Mouse (Mus musculus): ENCODE data around the gene Syn3. TPM values are rescaled to one million over a fixed set of nuclear protein-coding genes. Genes with fewer than 3 reads are reported as not detected.
"Not testable (repeated sequence)": the region's sequence is repeated elsewhere in the genome, so short reads cannot be mapped to it uniquely, and the experiment has no call there.

Syn3 gene
- polyA plus RNA-seq, 2 experiments = 0.11 to 0.14 TPM

- no peaks in the 10 kb centered on the region for H3K36me3 ChIP-seq (replicated peaks; ENCODE audit: control insufficient read depth, insufficient read depth, low read depth)
- H3K4me2 ChIP-seq (ENCODE audit: low read depth) = no peak overlapping the region
- no peaks in the 10 kb centered on the region for H3K27me3 ChIP-seq (ENCODE audit: control insufficient read depth, insufficient read depth, low read length)
- no peak overlapping the region for H3K4me3 ChIP-seq (ENCODE audit: insufficient read depth in 1 of 2, low read depth in 2 of 2, low read length in 2 of 2)
- 35% methylated on average over 2 of the region's 2 CpGs for WGBS (ENCODE audit: insufficient replicate concordance)
- no peaks in the 10 kb centered on the region for H3K4me1 ChIP-seq (replicated peaks; ENCODE audit: control insufficient read depth in 2 of 2, insufficient read depth in 2 of 2, low read length in 1 of 2)
- no peak for TF ChIP-seq CTCF (IDR thresholded peaks at IDR 0.05; ENCODE audit: low read depth)
- TF ChIP-seq EP300 (IDR thresholded peaks at IDR 0.05; ENCODE audit: low read depth) = no peak
- no peaks in the 10 kb centered on the region for H3K9me3 ChIP-seq (ENCODE audit: control insufficient read depth, low read length)
- ATAC-seq (ENCODE audit: insufficient read depth) (no peak), DNase-seq (ENCODE audit: low read depth in 3 of 3, low spot score in 3 of 3) (no peak)
- H3K9ac ChIP-seq (replicated peaks) = no peak overlapping the region
- no peak overlapping the region for H3K27ac ChIP-seq
Observed at GRCm38 (mm10) chr10:86445207-86445606, 53.5 kb downstream of the Syn3 start.

GRCm38 (mm10) chr10:86444665-86445064 lies 54.0 kb downstream of the Syn3 start:
- TF ChIP-seq EP300 (IDR thresholded peaks at IDR 0.05; ENCODE audit: low read depth) (no peak), CTCF (IDR thresholded peaks at IDR 0.05; ENCODE audit: low read depth) (no peak)
- no peaks in the 10 kb centered on the region for H3K27me3 ChIP-seq (ENCODE audit: control insufficient read depth, insufficient read depth, low read length)
- WGBS (ENCODE audit: insufficient replicate concordance) = 40% methylated on average over 3 of the region's 3 CpGs
- no peak overlapping the region for H3K4me3 ChIP-seq (ENCODE audit: insufficient read depth in 1 of 2, low read depth in 2 of 2, low read length in 2 of 2)
- ATAC-seq (ENCODE audit: insufficient read depth) = no peak
- no peaks in the 10 kb centered on the region for H3K36me3 ChIP-seq (replicated peaks; ENCODE audit: control insufficient read depth, insufficient read depth, low read depth)
- H3K4me1 ChIP-seq (replicated peaks; ENCODE audit: control insufficient read depth in 2 of 2, insufficient read depth in 2 of 2, low read length in 1 of 2) = no peaks in the 10 kb centered on the region
- H3K4me2 ChIP-seq (ENCODE audit: low read depth) = no peak overlapping the region
- no peak for DNase-seq (ENCODE audit: low read depth in 3 of 3, low spot score in 3 of 3)
- H3K27ac ChIP-seq = no peak overlapping the region
- H3K9me3 ChIP-seq (ENCODE audit: control insufficient read depth, low read length) = no peaks in the 10 kb centered on the region
- no peak overlapping the region for H3K9ac ChIP-seq (replicated peaks)

- ATAC-seq (ENCODE audit: insufficient read depth) (no peak), DNase-seq (ENCODE audit: low read depth in 3 of 3, low spot score in 3 of 3) (no peak)
- H3K4me1 ChIP-seq (replicated peaks; ENCODE audit: control insufficient read depth in 2 of 2, insufficient read depth in 2 of 2, low read length in 1 of 2) = no peaks in the 10 kb centered on the region
- H3K27ac ChIP-seq = no peak overlapping the region
- no peaks in the 10 kb centered on the region for H3K36me3 ChIP-seq (replicated peaks; ENCODE audit: control insufficient read depth, insufficient read depth, low read depth)
- no peak overlapping the region for H3K4me2 ChIP-seq (ENCODE audit: low read depth)
- H3K9me3 ChIP-seq (ENCODE audit: control insufficient read depth, low read length) = no peaks in the 10 kb centered on the region
- WGBS (ENCODE audit: insufficient replicate concordance) = 43% methylated on average over 3 of the region's 3 CpGs
- H3K4me3 ChIP-seq (ENCODE audit: insufficient read depth in 1 of 2, low read depth in 2 of 2, low read length in 2 of 2) = no peak overlapping the region
- H3K9ac ChIP-seq (replicated peaks) = no peak overlapping the region
- TF ChIP-seq EP300 (IDR thresholded peaks at IDR 0.05; ENCODE audit: low read depth) = no peak
- no peak for TF ChIP-seq CTCF (IDR thresholded peaks at IDR 0.05; ENCODE audit: low read depth)
- no peaks in the 10 kb centered on the region for H3K27me3 ChIP-seq (ENCODE audit: control insufficient read depth, insufficient read depth, low read length)
Observed at GRCm38 (mm10) chr10:86441765-86442164, 56.9 kb downstream of the Syn3 start.

- Histone ChIP-seq H3K4me3 (ENCODE audit: insufficient read depth in 1 of 2, low read depth in 2 of 2, low read length in 2 of 2) (no peak overlapping the region), H3K4me1 (replicated peaks; ENCODE audit: control insufficient read depth in 2 of 2, insufficient read depth in 2 of 2, low read length in 1 of 2) (no peaks in the 10 kb centered on the region), H3K36me3 (replicated peaks; ENCODE audit: control insufficient read depth, insufficient read depth, low read depth) (no peaks in the 10 kb centered on the region), H3K27me3 (ENCODE audit: control insufficient read depth, insufficient read depth, low read length) (no peaks in the 10 kb centered on the region), H3K9me3 (ENCODE audit: control insufficient read depth, low read length) (no peaks in the 10 kb centered on the region), H3K9ac (replicated peaks) (no peak overlapping the region), H3K27ac (no peak overlapping the region), H3K4me2 (ENCODE audit: low read depth) (no peak overlapping the region)
- ATAC-seq (ENCODE audit: insufficient read depth) (no peak), DNase-seq (ENCODE audit: low read depth in 3 of 3, low spot score in 3 of 3) (no peak)
- 57% methylated on average over 4 of the region's 4 CpGs for WGBS (ENCODE audit: insufficient replicate concordance)
- TF ChIP-seq EP300 (IDR thresholded peaks at IDR 0.05; ENCODE audit: low read depth) (no peak), CTCF (IDR thresholded peaks at IDR 0.05; ENCODE audit: low read depth) (no peak)
Observed at GRCm38 (mm10) chr10:86439640-86440039, 59.1 kb downstream of the Syn3 start.

- no peak overlapping the region for H3K4me2 ChIP-seq (ENCODE audit: low read depth)
- no peak overlapping the region for H3K4me3 ChIP-seq (ENCODE audit: insufficient read depth in 1 of 2, low read depth in 2 of 2, low read length in 2 of 2)
- no peaks in the 10 kb centered on the region for H3K9me3 ChIP-seq (ENCODE audit: control insufficient read depth, low read length)
- no peak overlapping the region for H3K9ac ChIP-seq (replicated peaks)
- no peaks in the 10 kb centered on the region for H3K27me3 ChIP-seq (ENCODE audit: control insufficient read depth, insufficient read depth, low read length)
- 75% methylated on average over 11 of the region's 11 CpGs for WGBS (ENCODE audit: insufficient replicate concordance)
- TF ChIP-seq EP300 (IDR thresholded peaks at IDR 0.05; ENCODE audit: low read depth) (no peak), CTCF (IDR thresholded peaks at IDR 0.05; ENCODE audit: low read depth) (no peak)
- no peak for ATAC-seq (ENCODE audit: insufficient read depth)
- no peak overlapping the region for H3K27ac ChIP-seq
- no peaks in the 10 kb centered on the region for H3K36me3 ChIP-seq (replicated peaks; ENCODE audit: control insufficient read depth, insufficient read depth, low read depth)
- no peak for DNase-seq (ENCODE audit: low read depth in 3 of 3, low spot score in 3 of 3)
- no peaks in the 10 kb centered on the region for H3K4me1 ChIP-seq (replicated peaks; ENCODE audit: control insufficient read depth in 2 of 2, insufficient read depth in 2 of 2, low read length in 1 of 2)
Observed at GRCm38 (mm10) chr10:86437294-86437693, 61.4 kb downstream of the Syn3 start.

GRCm38 (mm10) chr10:86435006-86435405 lies 63.7 kb downstream of the Syn3 start:
- H3K4me1 ChIP-seq (replicated peaks; ENCODE audit: control insufficient read depth in 2 of 2, insufficient read depth in 2 of 2, low read length in 1 of 2); H3K9me3 ChIP-seq (ENCODE audit: control insufficient read depth, low read length); H3K36me3 ChIP-seq (replicated peaks; ENCODE audit: control insufficient read depth, insufficient read depth, low read depth); H3K9ac ChIP-seq (replicated peaks); H3K27me3 ChIP-seq (ENCODE audit: control insufficient read depth, insufficient read depth, low read length); DNase-seq (ENCODE audit: low read depth in 3 of 3, low spot score in 3 of 3); H3K4me3 ChIP-seq (ENCODE audit: insufficient read depth in 1 of 2, low read depth in 2 of 2, low read length in 2 of 2); ATAC-seq (ENCODE audit: insufficient read depth); H3K4me2 ChIP-seq (ENCODE audit: low read depth); H3K27ac ChIP-seq: not testable (repeated sequence)
- 47% methylated on average over 4 of the region's 4 CpGs for WGBS (ENCODE audit: insufficient replicate concordance)
